Mouse (Mus musculus) stomach, postnatal 0 days (tissue): ENCODE results near the gene Urb1. TPM values are rescaled to one million over a fixed set of nuclear protein-coding genes. Genes with fewer than 3 reads are reported as not detected.

ENCODE experiments used
- ATAC-seq: fragments of 200-750 bp; cut with Nextera tagmentation; 2 replicates; pipeline ENCODE4 v1.8.0; 2017; ENCODE audit not compliant: low FRiP score, low TSS enrichment
- DNase-seq: peaks from one replicate; pipeline ENCODE4 v3.0.0-alpha.2; 2016; ENCODE audit warnings: low spot score
- H3K27ac ChIP-seq: fragments of 300-500 bp; sonication (generic); replicated peaks from 2 replicates; pipeline ENCODE4 v1.5.1; 2014; ENCODE audit warnings: mild to moderate bottlenecking, control low read depth
- H3K27me3 ChIP-seq: fragments of 300-500 bp; sonication (generic); 2 replicates; pipeline ENCODE4 v1.6.1; 2014; ENCODE audit warnings: low read length; ENCODE audit not compliant: control insufficient read depth, insufficient read depth
- H3K36me3 ChIP-seq: fragments of 300-500 bp; sonication (generic); 2 replicates; pipeline ENCODE4 v1.6.1; 2014; ENCODE audit warnings: low read length, mixed read lengths; ENCODE audit not compliant: control insufficient read depth, insufficient read depth
- H3K4me1 ChIP-seq: fragments of 300-500 bp; sonication (generic); replicated peaks from 2 replicates; pipeline ENCODE4 v1.6.1; 2014; ENCODE audit warnings: antibody characterized with exemption; ENCODE audit not compliant: control insufficient read depth, insufficient read depth
- H3K4me2 ChIP-seq: fragments of 300-500 bp; sonication (generic); replicated peaks from 2 replicates; pipeline ENCODE4 v1.6.1; 2014; ENCODE audit warnings: low read depth, mild to moderate bottlenecking, control low read depth, moderate library complexity
- H3K4me3 ChIP-seq: fragments of 300-500 bp; sonication (generic); 2 replicates; pipeline ENCODE4 v1.5.1; 2014; ENCODE audit warnings: low read depth, low read length, control low read depth
- H3K9ac ChIP-seq: fragments of 300-500 bp; sonication (generic); 2 replicates; pipeline ENCODE4 v1.6.1; 2014; ENCODE audit warnings: mild to moderate bottlenecking, low read length, control low read depth, mixed read lengths
- H3K9me3 ChIP-seq: fragments of 300-500 bp; sonication (generic); 2 replicates; pipeline ENCODE4 v1.6.1; 2016; ENCODE audit warnings: low read length; ENCODE audit not compliant: control insufficient read depth
- CTCF ChIP-seq: IDR thresholded peaks from 2 replicates; pipeline ENCODE4 v1.5.1; 2016; ENCODE audit warnings: antibody characterized with exemption, low read depth, mild to moderate bottlenecking, moderate library complexity
- EP300 ChIP-seq: optimal IDR thresholded peaks from 2 replicates; pipeline ENCODE3; 2016; ENCODE audit warnings: antibody characterized with exemption
- WGBS: fragments of 180-500 bp; shearing (Covaris S2); extraction: QIAGEN DNeasy Blood & Tissue Kit; methylation state at CpG from one replicate; pipeline ENCODE4 v1.1.7; 2014; 5-methylcytosine and 5-hydroxymethylcytosine counted together
- polyA plus RNA-seq: library from polyadenylated mRNA; unstranded; fragments of >200 nt; fragmentation: Nextera tagmentation; extraction: Ambion mirVana; gene quantifications from 2 replicates; pipeline ENCODE4 v1.2.1, GENCODE M21; 2015

The Urb1 gene
- polyA plus RNA-seq, 1 experiment from 2014 or later = 2.7 TPM

DNA sequence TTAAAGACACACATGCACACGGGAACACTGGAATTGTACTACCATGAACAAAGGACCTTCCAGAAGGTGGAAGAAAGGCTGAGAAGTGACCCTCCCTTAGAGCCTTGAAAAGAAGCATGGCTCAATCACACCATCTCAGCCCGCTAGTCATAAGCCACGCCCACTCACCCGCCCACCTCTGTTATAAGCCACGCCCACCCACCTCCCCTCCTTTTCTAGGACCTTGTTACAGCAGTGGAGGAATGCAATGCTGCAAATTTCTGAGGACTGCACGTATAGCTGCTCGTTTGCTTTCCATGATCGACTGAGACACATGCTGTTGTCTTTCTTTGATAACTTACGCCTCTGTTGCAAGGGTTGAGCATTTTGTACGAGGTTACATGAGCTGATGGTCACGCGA lies 39.0 kb upstream of the Urb1 start:
- no peaks in the 10 kb centered on the region for H3K36me3 ChIP-seq
- ATAC-seq (peak; percentile 47; the same call in 1 of the 2 replicates), DNase-seq (peak; percentile 51)
- no peak overlapping the region for H3K4me3 ChIP-seq
- no peaks in the 10 kb centered on the region for H3K4me1 ChIP-seq
- 47% methylated on average over 12 of the region's 12 CpGs for WGBS
- TF ChIP-seq EP300 = no peak
- no peak for TF ChIP-seq CTCF
- no peak overlapping the region for H3K4me2 ChIP-seq
- no peaks in the 10 kb centered on the region for H3K9me3 ChIP-seq
- no peak overlapping the region for H3K27ac ChIP-seq
- no peaks in the 10 kb centered on the region for H3K27me3 ChIP-seq
- H3K9ac ChIP-seq = no peak overlapping the region

DNA sequence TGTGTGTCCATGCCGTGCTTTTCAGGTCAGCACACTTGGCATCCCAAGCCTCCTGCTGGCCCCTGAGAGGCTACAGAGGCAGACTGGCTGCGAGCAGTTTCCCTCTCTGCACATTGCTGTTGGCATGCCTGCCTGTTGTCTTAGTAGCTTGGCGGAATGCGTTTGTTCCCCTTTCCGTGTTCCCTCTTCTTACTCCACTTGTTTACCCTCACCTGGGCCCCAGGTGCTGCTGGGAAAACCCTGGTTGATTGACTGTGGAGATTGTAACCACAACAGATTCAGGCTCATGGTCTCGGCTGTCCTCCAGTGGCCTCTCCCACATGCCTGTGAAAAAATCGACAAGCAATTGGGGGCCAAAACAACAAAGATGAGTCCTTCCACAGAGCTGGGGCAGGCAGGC lies 38.5 kb upstream of the Urb1 start:
- Histone ChIP-seq H3K36me3 (no peaks in the 10 kb centered on the region), H3K9me3 (no peaks in the 10 kb centered on the region), H3K4me3 (no peak overlapping the region), H3K9ac (no peak overlapping the region), H3K27me3 (no peaks in the 10 kb centered on the region), H3K4me2 (no peak overlapping the region), H3K27ac (no peak overlapping the region), H3K4me1 (no peaks in the 10 kb centered on the region)
- 56% methylated on average over 7 of the region's 7 CpGs for WGBS
- TF ChIP-seq CTCF (peak; percentile 36), EP300 (no peak)
- peak; percentile 51 for ATAC-seq
- DNase-seq = peak; percentile 51

DNA sequence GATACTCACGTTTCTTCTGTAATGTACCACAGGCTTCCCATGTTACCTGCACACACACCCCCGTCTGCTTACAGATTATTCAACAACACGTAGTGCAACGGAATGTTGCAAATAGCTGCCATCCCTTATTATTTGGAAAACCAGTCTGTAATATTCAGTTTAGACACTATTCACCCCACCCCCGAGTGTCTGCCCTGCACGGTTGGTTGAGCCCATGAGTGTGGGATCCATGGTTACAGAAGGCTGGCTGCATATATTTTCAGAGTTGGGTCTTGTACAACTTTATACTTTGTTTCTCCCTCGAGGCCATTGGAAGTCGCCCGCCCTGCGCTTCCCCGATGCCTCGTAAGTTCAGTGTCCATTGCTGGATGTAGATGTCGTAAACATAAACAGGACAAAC lies 35.4 kb upstream of the Urb1 start:
- DNase-seq (no peak), ATAC-seq (no peak)
- WGBS = 82% methylated on average over 13 of the region's 13 CpGs

DNA sequence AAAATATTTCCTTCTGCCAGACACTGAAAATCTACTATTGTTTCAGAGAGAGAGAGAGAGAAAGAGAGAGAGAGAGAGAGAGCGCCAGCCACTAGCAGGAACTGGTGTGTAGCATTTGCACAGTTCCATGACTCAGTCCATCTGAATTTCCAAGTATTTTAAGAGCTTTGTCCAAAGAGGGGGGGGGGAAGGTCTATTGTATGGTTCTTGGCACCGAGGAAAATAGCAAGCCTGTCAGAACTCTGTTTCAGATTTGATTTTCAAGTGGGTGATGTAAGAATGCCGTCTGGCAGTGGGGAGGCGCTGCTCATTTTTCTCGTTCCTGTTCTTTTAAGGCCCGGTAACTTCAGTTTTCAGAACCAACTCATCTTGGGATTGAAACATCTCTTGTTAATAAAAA lies 34.8 kb upstream of the Urb1 start:
- no peak overlapping the region for H3K27ac ChIP-seq
- no peak overlapping the region for H3K9ac ChIP-seq
- no peak overlapping the region for H3K4me3 ChIP-seq
- no peaks in the 10 kb centered on the region for H3K27me3 ChIP-seq
- no peaks in the 10 kb centered on the region for H3K9me3 ChIP-seq
- H3K4me2 ChIP-seq = no peak overlapping the region
- no peak for DNase-seq
- H3K4me1 ChIP-seq = no peaks in the 10 kb centered on the region
- no peak for ATAC-seq
- 58% methylated on average over 6 of the region's 6 CpGs for WGBS
- H3K36me3 ChIP-seq = no peaks in the 10 kb centered on the region
- TF ChIP-seq EP300 = no peak
- TF ChIP-seq CTCF = no peak

More for the DNA sequence above, 35.4 kb upstream of the Urb1 start:
- Histone ChIP-seq H3K4me2 (no peak overlapping the region), H3K27ac (no peak overlapping the region), H3K36me3 (no peaks in the 10 kb centered on the region), H3K4me3 (no peak overlapping the region), H3K4me1 (no peaks in the 10 kb centered on the region), H3K9me3 (no peaks in the 10 kb centered on the region), H3K27me3 (no peaks in the 10 kb centered on the region), H3K9ac (no peak overlapping the region)
- TF ChIP-seq CTCF (no peak), EP300 (no peak)

DNA sequence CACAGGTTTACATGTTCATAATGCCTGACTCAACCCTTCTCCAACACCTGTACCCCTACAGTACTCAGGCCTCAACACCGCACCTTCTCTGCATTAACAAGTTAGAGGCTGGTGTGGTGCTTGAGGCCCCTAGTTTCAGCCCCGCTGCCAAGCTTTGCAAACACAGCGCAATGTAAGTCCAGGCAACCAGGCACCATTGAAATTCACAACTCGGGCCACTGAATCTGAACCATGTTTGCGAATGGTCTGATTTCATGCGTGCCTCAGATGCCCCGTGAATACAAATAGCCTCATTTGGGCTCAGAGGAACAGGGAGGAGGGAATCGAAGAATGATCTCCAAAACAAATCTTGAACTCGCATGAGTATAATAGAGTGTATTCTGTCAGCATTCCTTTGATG lies 32.0 kb upstream of the Urb1 start:
- H3K4me1 ChIP-seq = no peaks in the 10 kb centered on the region
- H3K9me3 ChIP-seq = no peaks in the 10 kb centered on the region
- no peak overlapping the region for H3K9ac ChIP-seq
- no peaks in the 10 kb centered on the region for H3K36me3 ChIP-seq
- no peak for TF ChIP-seq CTCF
- TF ChIP-seq EP300 = no peak
- ATAC-seq (peak; percentile 9; the same call in 1 of the 2 replicates), DNase-seq (no peak)
- H3K27me3 ChIP-seq = no peaks in the 10 kb centered on the region
- no peak overlapping the region for H3K27ac ChIP-seq
- 43% methylated on average over 9 of the region's 9 CpGs for WGBS
- no peak overlapping the region for H3K4me2 ChIP-seq
- no peak overlapping the region for H3K4me3 ChIP-seq

DNA sequence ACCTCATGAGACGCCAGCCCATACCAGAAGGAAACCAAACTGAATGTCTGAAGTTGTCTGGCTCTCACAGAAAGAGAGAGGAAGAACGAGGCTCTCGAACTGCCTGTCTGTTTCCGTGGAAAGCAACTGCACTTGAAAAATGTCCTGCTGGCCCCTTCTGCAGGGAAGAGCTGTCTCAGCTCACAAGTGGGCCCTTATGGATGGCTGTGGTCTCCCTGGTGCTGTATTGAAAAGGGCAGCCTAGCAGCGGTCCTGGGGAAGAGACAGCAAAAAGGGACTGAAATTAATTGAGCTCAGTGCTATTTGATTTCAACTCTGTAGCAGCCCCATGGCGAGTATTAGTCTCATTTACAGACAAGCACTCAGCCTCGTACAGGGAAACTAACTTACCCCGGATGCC lies 27.2 kb upstream of the Urb1 start:
- Histone ChIP-seq H3K27ac (no peak overlapping the region), H3K4me3 (no peak overlapping the region), H3K36me3 (no peaks in the 10 kb centered on the region), H3K4me2 (no peak overlapping the region), H3K9me3 (no peaks in the 10 kb centered on the region), H3K9ac (no peak overlapping the region), H3K4me1 (no peaks in the 10 kb centered on the region), H3K27me3 (no peaks in the 10 kb centered on the region)
- WGBS = 73% methylated on average over 8 of the region's 8 CpGs
- DNase-seq = no peak
- no peak for ATAC-seq
- TF ChIP-seq CTCF = no peak
- TF ChIP-seq EP300 = no peak
